Mouse (Mus musculus) E14TG2a.4 (cell line): ENCODE measurements around the gene Clic4.
"Not testable (repeated sequence)": the region's sequence is repeated elsewhere in the genome, so short reads cannot be mapped to it uniquely, and the experiment has no call there.

ENCODE experiments used
- H3K27me3 ChIP-seq: 2 replicates; pipeline ENCODE4 v1.6.1; 2014; ENCODE audit warnings: low read length, control low read depth; ENCODE audit not compliant: insufficient read depth
- H3K36me3 ChIP-seq: 2 replicates; pipeline ENCODE4 v1.6.1; 2014; ENCODE audit warnings: low read length, control low read depth; ENCODE audit not compliant: insufficient read depth
- H3K4me1 ChIP-seq: replicated peaks from 2 replicates; pipeline ENCODE4 v1.6.1; 2014; ENCODE audit warnings: low read depth, low read length, control low read depth
- H3K4me3 ChIP-seq: replicated peaks from 2 replicates; pipeline ENCODE4 v1.5.1; 2014; ENCODE audit warnings: mild to moderate bottlenecking, low read length
- H3K9me3 ChIP-seq: 2 replicates; pipeline ENCODE4 v1.6.1; 2014; ENCODE audit warnings: low read length, control low read depth
- CTCF ChIP-seq: conservative IDR thresholded peaks from 2 replicates; pipeline ENCODE4 v1.5.1; 2014; ENCODE audit warnings: low read length
- NANOG ChIP-seq: IDR thresholded peaks from 2 replicates; pipeline ENCODE4 v1.6.1; 2014; ENCODE audit warnings: borderline replicate concordance, low read length, mixed read lengths
- POU5F1 ChIP-seq: IDR thresholded peaks from 2 replicates; pipeline ENCODE4 v1.6.1; 2014; ENCODE audit warnings: low read length, borderline replicate concordance

The Clic4 gene

GRCm38 (mm10) chr4:135286033-135286622 is 13.5 kb upstream of the Clic4 start:
- H3K36me3 ChIP-seq = no peaks in the 10 kb centered on the region
- no peak for TF ChIP-seq NANOG
- TF ChIP-seq POU5F1 = no peak
- TF ChIP-seq CTCF = no peak
- H3K4me1 ChIP-seq = peaks cover 40% of the 10 kb centered on the region
- H3K4me3 ChIP-seq = peak overlapping the region; percentile 55
- H3K9me3 ChIP-seq = no peaks in the 10 kb centered on the region
- H3K27me3 ChIP-seq = no peaks in the 10 kb centered on the region

DNA sequence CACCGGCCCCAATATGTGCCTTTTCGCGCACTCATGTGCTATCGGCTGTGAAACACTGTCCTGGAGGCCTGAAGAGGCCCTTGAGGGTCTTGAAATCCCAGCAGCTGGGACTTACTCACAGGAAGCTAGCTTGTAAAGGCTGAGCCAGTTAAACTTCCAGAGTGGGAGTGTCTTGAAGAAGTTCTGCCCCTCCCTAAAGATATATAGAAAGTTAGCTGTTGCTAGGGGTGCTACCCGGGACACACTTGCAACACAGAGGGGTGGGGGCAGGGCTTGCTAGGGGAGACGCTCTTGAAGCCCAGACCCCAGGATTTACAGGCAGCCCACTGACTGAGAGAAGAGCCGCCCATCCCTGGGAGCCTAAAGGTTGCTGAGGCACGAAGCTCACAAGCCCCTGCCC is 12.8 kb upstream of the Clic4 start:
- no peak for TF ChIP-seq POU5F1
- no peak for TF ChIP-seq CTCF
- no peak for TF ChIP-seq NANOG
- peaks cover 42% of the 10 kb centered on the region for H3K4me1 ChIP-seq
- no peaks in the 10 kb centered on the region for H3K27me3 ChIP-seq
- no peaks in the 10 kb centered on the region for H3K36me3 ChIP-seq
- no peaks in the 10 kb centered on the region for H3K9me3 ChIP-seq
- H3K4me3 ChIP-seq = no peak overlapping the region

- Histone ChIP-seq H3K36me3 (no peaks in the 10 kb centered on the region), H3K9me3 (no peaks in the 10 kb centered on the region), H3K27me3 (no peaks in the 10 kb centered on the region), H3K4me1 (peaks cover 46% of the 10 kb centered on the region), H3K4me3 (no peak overlapping the region)
- TF ChIP-seq POU5F1 (no peak), NANOG (no peak), CTCF (peak; percentile 14; the same call in 1 of the 2 replicates)
Measured at GRCm38 (mm10) chr4:135283875-135284274, 11.3 kb upstream of the Clic4 start.

DNA sequence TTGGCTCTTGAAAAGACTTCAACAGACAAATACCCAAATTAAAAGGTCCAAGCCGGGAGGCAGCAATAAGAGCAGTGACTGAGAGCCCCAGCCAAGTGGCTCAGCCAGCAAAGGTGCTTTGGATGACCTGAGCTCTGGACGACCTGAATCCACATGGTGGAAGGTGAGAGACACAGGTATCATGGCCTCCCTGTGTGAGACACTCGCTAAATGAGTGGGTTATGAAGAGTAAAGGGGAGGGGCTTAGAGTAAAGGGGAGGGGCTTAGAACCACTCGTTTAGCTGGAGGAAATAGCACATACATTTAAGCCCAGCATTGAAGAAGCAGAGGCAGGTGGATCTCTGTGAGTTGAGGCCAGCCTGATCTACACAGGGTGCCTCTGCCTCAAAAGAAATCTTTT is 10.8 kb upstream of the Clic4 start:
- no peak for TF ChIP-seq NANOG
- H3K4me1 ChIP-seq = peaks cover 46% of the 10 kb centered on the region
- H3K36me3 ChIP-seq = no peaks in the 10 kb centered on the region
- H3K4me3 ChIP-seq = no peak overlapping the region; the same call in 1 of the 2 replicates
- no peaks in the 10 kb centered on the region for H3K9me3 ChIP-seq
- no peaks in the 10 kb centered on the region for H3K27me3 ChIP-seq

DNA sequence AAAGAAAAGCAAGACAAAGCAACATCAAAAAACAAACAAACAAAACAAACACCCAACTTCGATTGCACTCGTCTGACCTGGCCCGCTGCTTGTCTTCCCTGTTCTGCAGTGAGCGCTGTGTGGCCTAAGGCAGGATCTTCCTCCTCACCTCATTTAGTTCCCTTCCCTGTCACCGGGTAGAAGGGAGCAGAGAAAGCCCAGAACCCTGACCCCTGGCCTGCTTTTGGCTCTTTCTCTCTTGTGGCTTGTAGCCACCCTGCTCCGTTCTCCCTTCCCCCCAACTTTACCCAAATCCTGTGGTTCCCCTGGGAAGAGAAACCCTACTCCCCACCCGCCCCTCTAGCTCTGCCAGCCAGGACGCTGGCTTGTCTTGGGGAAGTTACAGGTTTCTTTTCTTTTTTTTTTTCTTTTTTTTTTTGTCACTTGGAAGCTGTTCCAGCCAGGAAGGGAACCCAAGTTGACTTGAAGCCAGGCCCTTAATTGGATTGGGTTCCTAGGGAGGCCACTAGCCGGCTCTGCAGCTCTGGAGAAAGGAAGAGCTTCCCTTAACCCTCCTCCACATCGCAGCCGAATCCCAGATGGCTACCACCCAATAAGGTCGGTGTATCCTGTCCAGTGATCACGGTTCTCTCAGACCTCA is 10.2 kb upstream of the Clic4 start:
- H3K36me3 ChIP-seq = no peaks in the 10 kb centered on the region
- peaks cover 42% of the 10 kb centered on the region for H3K4me1 ChIP-seq
- H3K9me3 ChIP-seq = no peaks in the 10 kb centered on the region
- no peak overlapping the region; the same call in 1 of the 2 replicates for H3K4me3 ChIP-seq
- TF ChIP-seq POU5F1 = no peak
- TF ChIP-seq CTCF = no peak
- TF ChIP-seq NANOG = no peak
- no peaks in the 10 kb centered on the region for H3K27me3 ChIP-seq

DNA sequence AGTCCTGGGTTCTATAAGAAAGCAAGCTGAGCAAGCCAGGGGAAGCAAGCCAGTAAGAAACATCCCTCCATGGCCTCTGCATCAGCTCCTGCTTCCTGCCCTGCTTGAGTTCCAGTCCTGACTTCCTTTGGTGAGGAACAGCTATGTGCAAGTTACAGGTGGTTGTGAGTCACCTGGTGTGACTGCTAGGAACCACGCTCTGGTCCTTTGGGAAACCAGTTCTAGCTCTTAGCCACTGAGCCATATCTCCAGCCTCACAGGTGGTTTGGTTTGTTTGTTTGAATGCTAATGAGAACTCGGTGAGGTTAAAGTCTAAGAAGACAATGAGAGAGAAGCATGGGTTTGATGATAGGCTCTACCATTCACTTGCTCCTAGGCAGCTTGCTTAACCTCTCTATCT is 7.4 kb upstream of the Clic4 start:
- H3K4me3 ChIP-seq, H3K9me3 ChIP-seq, H3K36me3 ChIP-seq, H3K27me3 ChIP-seq: not testable (repeated sequence)
- H3K4me1 ChIP-seq = peaks cover 22% of the 10 kb centered on the region

- Histone ChIP-seq H3K36me3 (no peaks in the 10 kb centered on the region), H3K4me3 (no peak overlapping the region), H3K27me3 (peaks cover 28% of the 10 kb centered on the region), H3K9me3 (no peaks in the 10 kb centered on the region), H3K4me1 (peaks cover 20% of the 10 kb centered on the region)
- TF ChIP-seq POU5F1 = no peak
- TF ChIP-seq CTCF = no peak
- no peak for TF ChIP-seq NANOG
Measured at GRCm38 (mm10) chr4:135276681-135277379, 4.2 kb upstream of the Clic4 start.

GRCm38 (mm10) chr4:135274761-135275160 is 2.1 kb upstream of the Clic4 start:
- peaks cover 29% of the 10 kb centered on the region for H3K4me1 ChIP-seq
- H3K27me3 ChIP-seq = peaks cover 28% of the 10 kb centered on the region
- no peak overlapping the region for H3K4me3 ChIP-seq
- H3K36me3 ChIP-seq = peaks cover 13% of the 10 kb centered on the region
- TF ChIP-seq POU5F1 (no peak), CTCF (no peak), NANOG (no peak)
- no peaks in the 10 kb centered on the region for H3K9me3 ChIP-seq
